Mouse (Mus musculus) adrenal gland, postnatal 14 days (tissue): ENCODE measurements at regions not wholly inside any gene's neighbourhood (a gene's known extent, or its start where the extent isn't known, plus 50 kb on each side); places are given as distances from the start of the nearest gene placed in this dataset.

Source experiments
- DNase-seq: peaks from one replicate; pipeline ENCODE4 v3.0.0; 2021; ENCODE audit warnings: mixed read lengths

DNA sequence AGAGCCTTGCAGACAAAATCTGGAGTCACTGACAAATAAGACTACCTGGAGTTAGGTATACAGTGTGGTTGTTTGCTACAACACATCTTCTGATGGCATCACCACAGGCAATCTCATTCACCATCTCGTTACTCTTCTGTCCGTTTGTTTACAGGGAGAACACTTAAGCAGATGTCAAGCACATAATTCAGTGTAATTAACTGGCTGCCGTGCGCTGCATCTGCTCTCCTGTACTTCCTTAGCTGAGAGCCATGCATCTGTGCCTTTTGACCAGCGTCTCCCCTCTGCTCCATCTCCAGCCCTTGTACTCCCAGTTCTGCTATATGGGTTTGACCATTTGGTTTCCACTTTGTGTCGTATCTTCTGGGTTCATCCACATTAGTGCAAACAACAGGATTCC is 218.3 kb upstream of the Foxq1 start:
- DNase-seq = no peak

DNA sequence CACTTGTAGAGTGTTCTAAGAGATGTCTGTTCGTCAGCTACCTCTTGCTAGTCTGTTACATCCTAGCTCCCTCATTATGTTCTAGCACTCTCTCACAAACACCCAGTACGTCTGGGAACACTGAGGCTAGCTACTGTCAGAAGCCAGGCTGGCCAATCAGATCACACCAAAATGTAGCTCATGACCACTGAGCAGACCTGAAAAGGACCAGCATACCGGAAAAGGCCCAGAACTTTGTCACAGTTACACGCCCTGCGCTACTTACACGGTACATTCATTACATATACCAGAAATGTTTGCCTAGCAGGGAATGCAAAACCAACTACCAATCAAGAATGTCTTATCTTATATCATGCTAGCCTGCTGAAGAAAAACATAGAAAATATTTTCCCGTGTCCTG is 216.5 kb upstream of the Foxq1 start:
- DNase-seq = no peak

DNA sequence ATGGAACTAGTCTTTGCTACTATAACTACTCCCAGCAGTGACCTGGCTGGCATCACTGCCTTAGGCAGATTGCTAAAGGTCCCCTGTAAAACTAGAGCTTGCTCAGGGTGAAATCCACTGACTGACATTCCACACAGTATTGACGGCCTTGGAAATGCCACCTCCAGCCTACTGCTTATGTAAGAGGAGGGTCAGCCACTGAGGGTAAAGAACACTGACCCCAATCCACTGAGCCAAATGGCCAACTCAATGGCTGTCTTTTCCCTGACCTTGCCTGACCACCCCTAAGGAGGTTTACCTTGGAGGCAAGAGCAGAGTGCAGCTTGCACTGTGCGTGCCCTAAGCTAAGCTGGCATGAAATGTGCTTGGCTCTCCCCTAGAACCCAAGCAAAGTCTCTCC is 216.0 kb upstream of the Foxq1 start:
- no peak for DNase-seq

GRCm38 (mm10) chr13:31340363-31340948 is 215.5 kb upstream of the Foxq1 start:
- DNase-seq = no peak

GRCm38 (mm10) chr13:31341282-31342100 is 214.4 kb upstream of the Foxq1 start:
- DNase-seq = no peak

- no peak for DNase-seq
Measured at GRCm38 (mm10) chr13:31346205-31346604, 209.7 kb upstream of the Foxq1 start.

DNA sequence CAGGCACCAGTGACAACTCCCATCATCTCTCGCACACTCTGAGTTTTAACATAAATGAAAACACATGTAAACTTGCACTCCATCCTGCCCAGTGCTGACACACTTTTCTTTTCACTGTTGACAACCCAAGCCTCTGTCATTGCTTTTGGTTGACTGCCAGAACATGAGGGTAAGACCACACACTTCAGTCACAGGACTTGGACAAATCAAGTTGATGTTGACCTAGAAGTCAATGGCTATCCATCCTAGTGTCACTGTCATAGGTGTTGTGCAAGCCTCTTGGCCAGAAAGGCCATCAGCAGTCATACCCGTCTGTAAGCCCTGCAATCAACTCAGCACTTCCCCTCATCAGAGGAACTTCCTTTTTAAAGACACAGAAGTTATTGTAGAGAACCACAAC is 208.9 kb upstream of the Foxq1 start:
- DNase-seq = no peak

GRCm38 (mm10) chr13:31349671-31350070 is 206.3 kb upstream of the Foxq1 start:
- no peak for DNase-seq

GRCm38 (mm10) chr13:31351481-31351880 is 204.5 kb upstream of the Foxq1 start:
- DNase-seq = no peak

DNA sequence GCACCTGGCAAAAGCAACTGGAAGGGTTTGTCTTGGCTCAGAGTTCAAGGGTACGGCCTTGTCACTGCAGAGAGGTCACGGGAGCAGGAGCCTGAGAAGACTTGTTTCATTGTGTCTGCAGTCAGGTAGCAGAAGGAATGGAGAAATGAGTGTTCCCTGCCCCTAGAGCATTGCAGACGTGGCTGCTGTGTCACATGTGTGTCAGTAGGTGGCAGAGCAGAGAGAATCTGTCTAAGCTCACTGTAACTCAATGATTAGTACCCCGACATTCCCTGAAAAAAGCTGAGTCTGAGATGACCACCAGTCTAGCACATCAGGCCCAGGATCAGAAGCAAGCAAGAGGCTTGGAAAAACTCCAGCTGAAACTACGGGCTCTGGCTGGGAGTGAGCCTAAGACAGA is 203.1 kb upstream of the Foxq1 start:
- peak; percentile 12 for DNase-seq

GRCm38 (mm10) chr13:31359353-31359752 is 196.6 kb upstream of the Foxq1 start:
- no peak for DNase-seq

- no peak for DNase-seq
Measured at GRCm38 (mm10) chr13:31362386-31362785, 193.5 kb upstream of the Foxq1 start.

GRCm38 (mm10) chr13:31364369-31364768 is 191.6 kb upstream of the Foxq1 start:
- no peak for DNase-seq

GRCm38 (mm10) chr13:31367226-31367625 is 188.7 kb upstream of the Foxq1 start:
- DNase-seq = no peak

- no peak for DNase-seq
Measured at GRCm38 (mm10) chr13:31369182-31369581, 186.8 kb upstream of the Foxq1 start.

DNA sequence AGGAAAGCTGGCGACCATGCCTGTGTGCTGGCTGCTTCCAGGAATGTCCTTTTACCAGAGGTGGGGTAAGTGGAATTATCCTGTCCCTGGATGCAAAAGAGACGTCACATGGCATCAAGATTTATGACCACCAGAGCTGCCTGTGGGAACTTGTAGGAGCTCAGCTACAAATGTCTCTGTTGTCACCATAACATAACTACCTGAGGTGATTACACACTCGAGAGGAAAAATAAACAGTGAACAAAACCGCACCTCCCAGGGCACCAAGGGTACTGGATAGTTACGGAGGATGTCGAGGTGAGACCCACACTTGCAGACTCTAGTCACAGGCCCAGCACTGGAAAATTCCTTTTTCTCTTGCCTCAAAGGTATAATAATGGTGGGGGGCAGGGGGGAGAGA is 185.1 kb upstream of the Foxq1 start:
- DNase-seq = no peak

GRCm38 (mm10) chr13:31374006-31374405 is 181.9 kb upstream of the Foxq1 start:
- DNase-seq = no peak

- no peak for DNase-seq
Measured at GRCm38 (mm10) chr13:31393421-31394215, 162.3 kb upstream of the Foxq1 start.

GRCm38 (mm10) chr13:31396216-31396910 is 159.6 kb upstream of the Foxq1 start:
- no peak for DNase-seq

DNA sequence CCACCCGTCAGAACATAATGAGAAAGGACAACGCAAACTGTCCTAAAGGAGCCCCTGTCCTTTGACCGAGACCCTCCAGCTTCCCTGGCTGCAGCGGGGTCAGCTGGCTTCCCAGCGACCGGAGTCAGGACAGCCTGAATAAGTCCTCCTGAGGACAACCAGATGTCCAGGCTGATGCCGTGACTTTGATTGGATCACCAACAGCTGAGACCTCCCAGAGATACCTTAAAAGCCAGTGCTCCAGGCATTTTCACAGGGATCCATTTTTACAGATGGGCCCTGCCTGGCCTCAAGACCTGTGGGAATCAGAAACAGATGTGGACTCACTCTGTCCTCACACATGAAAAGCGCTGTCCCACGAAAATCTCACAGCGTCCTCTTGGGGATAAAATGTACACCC is 158.7 kb upstream of the Foxq1 start:
- DNase-seq = no peak

GRCm38 (mm10) chr13:31400401-31400800 is 155.5 kb upstream of the Foxq1 start:
- DNase-seq = no peak

DNA sequence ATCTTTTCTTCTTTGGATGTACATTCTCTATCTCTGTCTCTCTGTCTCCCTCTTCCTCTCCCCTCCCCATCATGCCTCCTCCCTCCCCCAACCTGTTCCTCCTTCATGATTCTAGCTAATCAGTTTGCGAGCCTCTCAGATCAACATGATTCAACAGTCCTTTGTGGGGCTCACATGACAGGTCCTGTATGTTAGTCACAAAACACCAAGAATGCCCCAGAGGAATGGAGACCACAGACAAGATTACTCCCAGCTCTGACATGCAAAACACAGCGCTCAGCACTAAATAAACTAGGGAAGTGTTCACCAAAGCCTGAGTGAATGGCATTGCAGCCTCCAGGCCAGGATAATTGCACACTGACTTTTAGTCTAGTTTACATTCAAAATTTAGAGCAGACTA is 150.6 kb upstream of the Foxq1 start:
- DNase-seq = no peak
